ENCODE assay signal across 10 mouse cellular contexts in the genomic region with DNA sequence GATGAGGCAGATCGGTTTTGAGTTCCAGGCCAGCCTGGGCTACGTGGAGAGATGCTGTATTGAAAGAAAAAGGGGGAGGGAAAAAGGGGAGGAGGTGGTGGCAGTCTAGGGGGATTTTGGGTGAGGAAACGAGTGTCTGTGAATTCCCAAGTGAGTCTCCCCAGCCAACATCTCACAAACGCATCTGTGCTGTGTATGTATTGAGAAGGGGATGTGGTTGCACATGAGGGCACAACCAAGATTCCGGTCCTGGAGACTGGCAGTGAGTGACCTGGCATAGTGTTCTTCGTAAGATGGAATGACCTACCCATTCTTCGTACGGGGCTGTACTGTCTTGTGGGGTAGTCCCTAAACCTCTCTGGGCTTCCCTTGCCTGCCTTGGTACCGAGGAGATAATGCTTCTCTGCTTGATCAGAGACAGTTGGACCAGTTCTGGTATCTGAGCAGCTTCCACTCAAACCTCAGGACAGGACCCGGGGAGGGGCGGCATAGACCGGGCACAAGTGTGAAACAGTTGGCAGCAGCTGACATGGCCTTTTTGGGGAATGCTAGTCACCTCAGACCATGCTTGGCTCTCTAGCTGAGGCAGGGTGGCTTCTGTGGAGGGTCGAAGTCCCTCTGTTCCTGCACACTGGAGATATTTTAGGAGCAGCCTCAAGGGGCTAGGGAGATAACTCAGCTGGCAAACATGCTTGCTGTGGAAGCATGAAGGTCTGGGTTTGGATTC. TPM values are rescaled to one million over a fixed set of nuclear protein-coding genes. Genes with fewer than 3 reads are reported as not detected.
A peak's percentile ranks its signal among the peaks of the same experiment; 100 is the strongest.
DNase-seq lines count a peak whose midpoint lies in the region; ATAC-seq lines count a peak whose summit lies in the region.
"Had no signal": no experiment of that assay in that cellular context is flagged by ENCODE, and none has a peak within 500 bp of the region (broad histone marks: within the 10 kb centered on the region; RNA-seq: fewer than 3 reads in every experiment).

No protein-coding gene starts in this region.

- H3K9me3 ChIP-seq in liver, embryonic 11.5 days (ENCODE audit: control insufficient read depth, low read length), result no peaks in the 10 kb centered on the region
- no peaks in the 10 kb centered on the region for H3K9me3 ChIP-seq in embryonic facial prominence, embryonic 15.5 days (replicated peaks)
- no peaks in the 10 kb centered on the region for H3K9me3 ChIP-seq in intestine, embryonic 16.5 days (ENCODE audit: control insufficient read depth, low read length)
- H3K9me3 ChIP-seq in neural tube, embryonic 13.5 days, result no peaks in the 10 kb centered on the region

- H3K36me3 ChIP-seq in liver, embryonic 11.5 days (ENCODE audit: control insufficient read depth, insufficient read depth, low read length), result no peaks in the 10 kb centered on the region
- no peaks in the 10 kb centered on the region for H3K36me3 ChIP-seq in embryonic facial prominence, embryonic 15.5 days
- H3K36me3 ChIP-seq in intestine, embryonic 16.5 days (ENCODE audit: control insufficient read depth, insufficient read depth, low read length), result no peaks in the 10 kb centered on the region
- H3K36me3 ChIP-seq in neural tube, embryonic 13.5 days, result no peaks in the 10 kb centered on the region

- H3K4me3 ChIP-seq in liver, embryonic 11.5 days (ENCODE audit: low read depth, low read length), result peak overlapping the region; percentile 40
- H3K4me3 ChIP-seq in embryonic facial prominence, embryonic 15.5 days (replicated peaks), result peak overlapping the region; percentile 40
- H3K4me3 ChIP-seq in intestine, embryonic 16.5 days (ENCODE audit: low read length), result peak overlapping the region; percentile 50
- no peak overlapping the region for H3K4me3 ChIP-seq in neural tube, embryonic 13.5 days

- no peak for DNase-seq in liver, embryonic 11.5 days (ENCODE audit: low spot score)
- DNase-seq in liver (no peak), adipocyte (ENCODE audit: low spot score) (no peak)
- DNase-seq in urinary bladder, adult 2 months (ENCODE audit: low spot score), result no peak
- DNase-seq: layer of hippocampus, adult 9-11 months; right cerebral cortex, postnatal 4 days had no signal

- 61% methylated on average over 13 of the region's 13 CpGs for WGBS in liver, embryonic 11.5 days
- 69% methylated on average over 13 of the region's 13 CpGs for WGBS in embryonic facial prominence, embryonic 15.5 days
- WGBS in intestine, embryonic 16.5 days, result 74% methylated on average over 13 of the region's 13 CpGs
- 65% methylated on average over 13 of the region's 13 CpGs for WGBS in neural tube, embryonic 13.5 days

- H3K4me1 ChIP-seq in liver, embryonic 11.5 days (replicated peaks; ENCODE audit: control insufficient read depth, insufficient read depth, low read length), result peaks cover 65% of the 10 kb centered on the region
- H3K4me1 ChIP-seq in embryonic facial prominence, embryonic 15.5 days, result peaks cover 46% of the 10 kb centered on the region
- peaks cover 37% of the 10 kb centered on the region for H3K4me1 ChIP-seq in intestine, embryonic 16.5 days (ENCODE audit: control insufficient read depth, insufficient read depth, low read length)
- H3K4me1 ChIP-seq in neural tube, embryonic 13.5 days (replicated peaks), result peaks cover 64% of the 10 kb centered on the region

- ATAC-seq in liver, embryonic 11.5 days (replicated peaks; ENCODE audit: low FRiP score), result no peak
- ATAC-seq in embryonic facial prominence, embryonic 15.5 days (ENCODE audit: insufficient number of reproducible peaks, low FRiP score, low TSS enrichment, low read depth), result no peak
- no peak for ATAC-seq in intestine, embryonic 16.5 days
- no peak; the same call in 1 of the 2 replicates for ATAC-seq in neural tube, embryonic 13.5 days (ENCODE audit: low read depth)
- ATAC-seq: Patski had no signal

- no peak overlapping the region for H3K27ac ChIP-seq in liver, embryonic 11.5 days (ENCODE audit: low read depth, low read length)
- no peak overlapping the region for H3K27ac ChIP-seq in embryonic facial prominence, embryonic 15.5 days (replicated peaks)
- H3K27ac ChIP-seq in intestine, embryonic 16.5 days (ENCODE audit: low read length), result no peak overlapping the region
- H3K27ac ChIP-seq in neural tube, embryonic 13.5 days (replicated peaks), result peak overlapping the region; percentile 78

- peak overlapping the region; percentile 55 for H3K4me2 ChIP-seq in liver, embryonic 11.5 days
- H3K4me2 ChIP-seq in embryonic facial prominence, embryonic 15.5 days (replicated peaks), result peak overlapping the region; percentile 44
- H3K4me2 ChIP-seq in intestine, embryonic 16.5 days (ENCODE audit: low read depth, low read length), result peak overlapping the region; percentile 60
- no peak overlapping the region for H3K4me2 ChIP-seq in neural tube, embryonic 13.5 days

- H3K27me3 ChIP-seq in liver, embryonic 11.5 days (replicated peaks; ENCODE audit: control insufficient read depth, insufficient read depth, low read length), result peaks cover 3% of the 10 kb centered on the region; the same call in 1 of the 2 replicates
- no peaks in the 10 kb centered on the region; the same call in 1 of the 2 replicates for H3K27me3 ChIP-seq in embryonic facial prominence, embryonic 15.5 days
- no peaks in the 10 kb centered on the region for H3K27me3 ChIP-seq in intestine, embryonic 16.5 days (replicated peaks; ENCODE audit: control insufficient read depth, insufficient read depth, low read length)
- H3K27me3 ChIP-seq in neural tube, embryonic 13.5 days, result no peaks in the 10 kb centered on the region; the same call in 1 of the 2 replicates
- H3K27me3 ChIP-seq: Patski had no signal

- H3K9ac ChIP-seq in liver, embryonic 11.5 days (ENCODE audit: low read depth, low read length), result no peak overlapping the region; the same call in 1 of the 2 replicates
- H3K9ac ChIP-seq in embryonic facial prominence, embryonic 15.5 days, result no peak overlapping the region
- no peak overlapping the region for H3K9ac ChIP-seq in intestine, embryonic 16.5 days (ENCODE audit: low read depth, low read length)
- no peak overlapping the region for H3K9ac ChIP-seq in neural tube, embryonic 13.5 days

RNA-seq across cellular contexts. Expression of a gene that starts 4.2 kb away (rescaled TPM):
- 125 and 137 TPM in 2 replicates for polyA plus RNA-seq in liver, embryonic 11.5 days (2014; fragmentation: Nextera tagmentation; extraction: Ambion mirVana)
- 29.9 and 31.9 TPM in 2 replicates for polyA plus RNA-seq in embryonic facial prominence, embryonic 15.5 days (2015; fragmentation: Nextera tagmentation; extraction: Ambion mirVana)
- polyA plus RNA-seq in intestine, embryonic 16.5 days (2015; fragmentation: Nextera tagmentation; extraction: Ambion mirVana), result 24.4 and 26.8 TPM in 2 replicates
- 160 and 168 TPM in 2 replicates for polyA plus RNA-seq in neural tube, embryonic 13.5 days (2015; fragmentation: Nextera tagmentation; extraction: Ambion mirVana)
- 47.4 and 52.8 TPM in 2 replicates for polyA plus RNA-seq in urinary bladder, adult 2 months (2012; rRNA removed)

RNA-seq across cellular contexts. Expression of a gene that starts 38.7 kb away (rescaled TPM):
- 11.8 and 11.9 TPM in 2 replicates for polyA plus RNA-seq in liver, embryonic 11.5 days (2014; fragmentation: Nextera tagmentation; extraction: Ambion mirVana)
- 3.2 and 3.8 TPM in 2 replicates for polyA plus RNA-seq in embryonic facial prominence, embryonic 15.5 days (2015; fragmentation: Nextera tagmentation; extraction: Ambion mirVana)
- 3.0 and 3.6 TPM in 2 replicates for polyA plus RNA-seq in intestine, embryonic 16.5 days (2015; fragmentation: Nextera tagmentation; extraction: Ambion mirVana)
- 1.4 and 1.5 TPM in 2 replicates for polyA plus RNA-seq in neural tube, embryonic 13.5 days (2015; fragmentation: Nextera tagmentation; extraction: Ambion mirVana)
- polyA plus RNA-seq in urinary bladder, adult 2 months (2012; rRNA removed), result 4.9 and 6.3 TPM in 2 replicates

RNA-seq across cellular contexts. Expression of a gene that starts 55.3 kb away (rescaled TPM):
- polyA plus RNA-seq in liver, embryonic 11.5 days (2014; fragmentation: Nextera tagmentation; extraction: Ambion mirVana), result 1.9 and 2.0 TPM in 2 replicates
- 0.07 and 0.08 TPM in 2 replicates for polyA plus RNA-seq in embryonic facial prominence, embryonic 15.5 days (2015; fragmentation: Nextera tagmentation; extraction: Ambion mirVana)
- polyA plus RNA-seq in intestine, embryonic 16.5 days (2015; fragmentation: Nextera tagmentation; extraction: Ambion mirVana), result 1.6 and 2.8 TPM in 2 replicates
- polyA plus RNA-seq in neural tube, embryonic 13.5 days (2015; fragmentation: Nextera tagmentation; extraction: Ambion mirVana), result 0.07 and 0.48 TPM in 2 replicates
- polyA plus RNA-seq in urinary bladder, adult 2 months (2012; rRNA removed), result 1.4 TPM in 2 replicates
- polyA plus RNA-seq: Patski had no signal
